Mouse (Mus musculus) thymus, adult 2 months (tissue): ENCODE measurements around the gene A3galt2. TPM values are rescaled to one million over a fixed set of nuclear protein-coding genes. Genes with fewer than 3 reads are reported as not detected.

Experiments
- DNase-seq: peaks from one replicate; pipeline ENCODE4 v3.0.0; 2021
- H3K27ac ChIP-seq: fragments of 200-500 bp; 2 replicates; pipeline ENCODE4 v1.5.1; 2012; ENCODE audit warnings: low read length, control low read depth; ENCODE audit not compliant: control insufficient read depth, insufficient read depth
- H3K27me3 ChIP-seq: fragments of 200-500 bp; 2 replicates; pipeline ENCODE4 v1.6.1; 2012; ENCODE audit warnings: mild to moderate bottlenecking, low read length, moderate library complexity, mixed read lengths; ENCODE audit not compliant: control insufficient read depth, insufficient read depth
- H3K36me3 ChIP-seq: fragments of 200-500 bp; 2 replicates; pipeline ENCODE4 v1.6.1; 2012; ENCODE audit warnings: mild to moderate bottlenecking, low read length, moderate library complexity; ENCODE audit not compliant: control insufficient read depth, insufficient read depth
- H3K4me1 ChIP-seq: fragments of 200-500 bp; replicated peaks from 2 replicates; pipeline ENCODE4 v1.6.1; 2012; ENCODE audit warnings: low read length; ENCODE audit not compliant: control insufficient read depth, insufficient read depth
- H3K4me3 ChIP-seq: fragments of 200-500 bp; 2 replicates; pipeline ENCODE4 v1.5.1; 2012; ENCODE audit warnings: mild to moderate bottlenecking, low read length, control low read depth, moderate library complexity; ENCODE audit not compliant: control insufficient read depth, insufficient read depth
- CTCF ChIP-seq: fragments of 200-500 bp; IDR thresholded peaks from 2 replicates; pipeline ENCODE4 v1.5.1; 2012; ENCODE audit warnings: mild to moderate bottlenecking, control low read depth, low read length, moderate library complexity, borderline replicate concordance; ENCODE audit not compliant: control insufficient read depth, poor library complexity, insufficient read depth; ENCODE audit errors: extremely low read depth
- POLR2A ChIP-seq: fragments of 200-500 bp; IDR thresholded peaks from 2 replicates; pipeline ENCODE4 v1.6.1; 2012; ENCODE audit warnings: mild to moderate bottlenecking, low read length, control low read depth, moderate library complexity; ENCODE audit not compliant: control insufficient read depth, poor library complexity, insufficient read depth; ENCODE audit errors: extremely low read depth
- WGBS: fragments of 180-500 bp; shearing (Covaris S2); methylation state at CpG from one replicate; pipeline ENCODE4 v1.1.7; 2018; 5-methylcytosine and 5-hydroxymethylcytosine counted together
- polyA plus RNA-seq: library from polyadenylated mRNA; depleted of rRNA; stranded (reverse); fragments of >200 nt; gene quantifications from 2 replicates; pipeline ENCODE4 v1.2.3, GENCODE M21; 2012

The A3galt2 gene
- polyA plus RNA-seq, 1 experiment = 1.6 TPM

DNA sequence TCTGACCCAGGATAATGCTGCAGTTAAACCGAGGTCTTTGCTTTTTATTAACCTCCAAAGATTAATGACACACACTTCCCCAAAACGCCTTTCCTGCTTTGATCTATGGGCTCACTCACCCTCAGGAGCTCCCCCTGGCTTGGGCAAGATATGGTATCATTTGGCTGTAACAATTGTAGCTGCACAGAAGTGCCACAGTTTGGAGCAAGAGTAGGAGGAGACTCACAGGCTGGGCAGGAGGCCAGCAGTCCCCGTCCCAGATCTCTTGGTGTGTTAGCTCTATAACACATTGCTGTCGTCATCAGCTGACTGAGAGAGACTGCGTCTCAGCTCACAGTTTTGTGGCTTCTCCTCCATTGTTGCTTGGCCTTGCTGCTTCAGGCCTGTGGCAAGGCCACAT, 35.1 kb upstream of the A3galt2 start:
- Histone ChIP-seq H3K36me3 (no peaks in the 10 kb centered on the region), H3K4me1 (peaks cover 12% of the 10 kb centered on the region), H3K27ac (no peak overlapping the region), H3K27me3 (no peaks in the 10 kb centered on the region), H3K4me3 (no peak overlapping the region)
- WGBS = 28% methylated on average over 5 of the region's 5 CpGs
- no peak for DNase-seq
- TF ChIP-seq CTCF (no peak), POLR2A (no peak)

DNA sequence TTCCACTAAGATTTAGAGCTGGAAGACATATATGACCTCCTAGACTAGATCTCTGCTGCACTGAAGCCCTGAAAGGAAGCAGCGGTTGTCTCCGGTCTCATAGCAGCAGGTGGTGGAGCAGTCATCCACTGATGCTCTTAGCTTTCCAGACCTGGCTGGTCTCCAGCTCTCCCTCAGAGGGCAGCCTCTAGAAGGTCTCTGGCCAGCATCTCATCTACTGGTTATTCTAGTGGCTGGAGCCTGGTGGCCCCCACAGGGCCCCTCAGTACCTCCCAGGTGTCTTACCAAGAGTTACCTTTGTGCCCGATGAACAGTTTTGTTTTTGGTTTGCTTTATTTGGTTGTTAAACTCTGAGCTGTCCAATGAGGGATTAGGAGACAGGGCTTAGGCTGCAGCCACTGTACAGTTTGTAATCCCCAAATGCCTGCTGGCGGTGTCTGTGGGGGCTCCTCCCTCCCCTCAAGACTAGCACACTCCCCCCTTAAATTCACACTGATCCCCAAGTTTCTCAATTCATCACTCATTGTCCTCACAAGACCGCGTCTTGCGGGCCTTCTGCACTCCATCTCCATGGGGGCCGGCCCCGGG, 34.0 kb upstream of the A3galt2 start:
- no peaks in the 10 kb centered on the region for H3K27me3 ChIP-seq
- no peaks in the 10 kb centered on the region for H3K36me3 ChIP-seq
- no peak overlapping the region for H3K27ac ChIP-seq
- 92% methylated on average over 9 of the region's 9 CpGs for WGBS
- H3K4me1 ChIP-seq = peaks cover 2% of the 10 kb centered on the region
- TF ChIP-seq POLR2A (no peak), CTCF (no peak)
- no peak overlapping the region for H3K4me3 ChIP-seq
- DNase-seq = no peak

DNA sequence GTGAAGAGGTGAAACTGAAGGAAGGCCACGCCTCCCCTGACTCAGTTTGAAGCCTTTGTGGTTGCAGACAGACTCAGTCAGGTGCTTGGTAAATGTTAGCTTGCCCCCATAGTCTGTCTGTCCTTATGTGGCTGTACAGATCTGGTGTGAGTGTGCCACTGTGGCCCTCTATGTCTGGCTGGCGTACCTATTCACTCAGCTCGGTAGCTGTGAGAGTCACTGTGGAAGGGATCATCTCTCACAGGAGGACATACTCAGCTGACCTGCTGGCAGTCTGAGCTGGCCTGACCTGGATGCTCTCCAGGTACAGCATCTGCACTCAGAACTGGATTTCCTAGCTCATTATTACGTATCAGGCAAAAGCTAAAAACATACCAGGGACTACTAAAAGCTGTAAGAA, 33.4 kb upstream of the A3galt2 start:
- TF ChIP-seq CTCF = no peak
- no peak for TF ChIP-seq POLR2A
- no peak overlapping the region for H3K4me3 ChIP-seq
- 92% methylated on average over 4 of the region's 4 CpGs for WGBS
- H3K27ac ChIP-seq = no peak overlapping the region
- H3K4me1 ChIP-seq = peaks cover under 1% of the 10 kb centered on the region
- H3K27me3 ChIP-seq = no peaks in the 10 kb centered on the region
- no peak for DNase-seq
- H3K36me3 ChIP-seq = no peaks in the 10 kb centered on the region

DNA sequence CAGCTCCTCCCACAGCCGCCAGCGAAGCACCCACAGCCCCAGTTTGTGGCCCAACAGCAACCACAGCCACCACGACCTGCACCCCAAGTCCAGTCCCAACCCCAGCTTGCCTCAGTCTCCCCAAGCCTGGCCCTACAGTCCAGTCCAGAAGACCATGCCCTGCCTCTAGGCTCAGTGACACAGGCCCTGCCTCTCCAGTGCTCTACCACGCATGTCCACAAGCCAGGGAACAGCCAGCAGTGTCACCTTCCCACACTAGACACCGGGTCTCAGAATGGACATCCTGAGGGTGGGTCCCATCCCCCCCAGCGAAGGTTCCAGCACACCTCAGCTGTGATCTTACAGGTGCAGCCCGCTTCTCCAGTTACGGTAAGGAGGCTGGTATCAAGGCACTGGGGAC, 32.2 kb upstream of the A3galt2 start:
- Histone ChIP-seq H3K4me3 (no peak overlapping the region), H3K27ac (no peak overlapping the region), H3K4me1 (peaks cover 2% of the 10 kb centered on the region), H3K27me3 (no peaks in the 10 kb centered on the region), H3K36me3 (no peaks in the 10 kb centered on the region)
- no peak for DNase-seq
- WGBS = 77% methylated on average over 8 of the region's 8 CpGs
- TF ChIP-seq CTCF (no peak), POLR2A (no peak)

DNA sequence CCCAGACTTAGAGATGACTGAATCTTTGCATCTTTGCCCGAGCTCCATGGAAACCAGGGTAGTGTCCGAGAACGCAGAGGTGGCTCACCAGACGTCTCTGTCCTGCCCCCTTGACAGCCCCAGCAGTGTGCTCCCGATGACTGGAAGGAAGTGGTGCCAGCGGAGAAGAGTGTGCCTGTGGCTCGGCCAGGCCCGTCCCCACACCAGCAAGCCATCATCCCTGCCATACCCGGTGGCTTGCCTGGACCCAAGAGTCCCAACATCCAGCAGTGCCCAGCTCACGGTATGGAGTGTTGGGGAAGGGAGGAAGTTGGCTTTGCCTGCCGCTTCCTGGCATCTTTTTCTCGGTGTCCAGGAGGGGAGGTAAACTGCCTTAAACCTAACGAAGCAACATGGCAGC, 31.7 kb upstream of the A3galt2 start:
- no peak overlapping the region for H3K27ac ChIP-seq
- TF ChIP-seq CTCF (no peak), POLR2A (no peak)
- H3K4me1 ChIP-seq = peaks cover 2% of the 10 kb centered on the region
- H3K4me3 ChIP-seq = no peak overlapping the region
- no peaks in the 10 kb centered on the region for H3K36me3 ChIP-seq
- WGBS = 96% methylated on average over 13 of the region's 13 CpGs
- no peak for DNase-seq
- H3K27me3 ChIP-seq = no peaks in the 10 kb centered on the region

DNA sequence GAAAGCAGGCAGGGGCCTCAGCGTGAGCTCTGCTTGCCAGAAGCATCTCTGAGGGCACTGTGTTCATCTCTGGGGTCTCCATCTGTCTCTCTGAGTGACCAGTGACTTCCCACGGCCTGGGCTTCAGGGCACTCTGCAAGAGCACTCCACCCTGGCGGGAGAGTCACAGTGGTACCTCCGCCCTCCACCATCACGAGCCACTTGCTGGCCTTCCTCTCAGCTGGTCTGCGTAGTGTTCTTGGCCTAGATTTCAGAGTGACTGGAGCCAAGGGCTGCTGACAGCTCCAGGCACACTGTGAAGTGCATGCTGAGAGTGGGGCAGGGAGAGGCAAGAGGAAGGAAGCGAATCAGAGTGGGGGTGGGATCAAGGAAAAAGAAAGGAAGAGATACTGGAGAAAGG, 31.1 kb upstream of the A3galt2 start:
- Histone ChIP-seq H3K27ac (no peak overlapping the region), H3K36me3 (no peaks in the 10 kb centered on the region), H3K4me3 (no peak overlapping the region), H3K4me1 (peaks cover 5% of the 10 kb centered on the region), H3K27me3 (no peaks in the 10 kb centered on the region)
- 91% methylated on average over 7 of the region's 7 CpGs for WGBS
- TF ChIP-seq CTCF (no peak), POLR2A (no peak)
- DNase-seq = no peak

DNA sequence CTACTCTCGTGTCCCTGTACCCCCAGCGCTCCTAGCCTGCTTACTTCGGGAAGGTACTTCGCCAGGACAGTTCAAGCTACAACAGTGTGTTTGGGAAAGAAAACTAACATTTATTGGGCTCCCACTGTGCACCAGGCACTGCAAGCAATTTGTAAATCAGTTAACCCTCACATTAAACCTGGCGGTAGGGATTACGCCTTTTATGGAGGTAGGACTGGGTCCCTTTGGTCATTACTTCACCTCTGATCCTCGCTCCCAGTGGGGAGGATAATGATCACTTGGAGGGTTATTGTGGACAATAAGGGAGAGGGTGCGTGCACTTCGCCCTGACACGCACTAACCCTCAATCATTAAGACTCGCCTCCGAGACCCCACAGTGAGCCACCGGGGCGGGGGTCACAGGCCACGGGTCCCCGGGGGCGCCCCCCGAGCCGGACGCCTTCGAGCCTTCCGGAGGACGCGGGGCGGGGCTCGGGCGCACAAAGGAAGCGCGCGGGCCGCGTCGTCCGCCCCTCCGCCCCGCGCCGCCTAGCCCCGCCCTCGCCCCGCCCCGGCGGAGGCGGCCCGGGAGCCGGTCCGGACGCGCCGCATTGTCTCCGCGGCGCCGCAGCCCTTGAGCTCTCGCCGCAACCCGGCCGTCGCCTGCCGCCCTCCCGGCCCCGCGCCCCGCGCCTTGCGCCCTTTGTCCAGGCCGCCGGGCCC, 28.0 kb upstream of the A3galt2 start:
- DNase-seq = peak; percentile 90
- Histone ChIP-seq H3K4me3 (peak overlapping the region; percentile 97), H3K36me3 (no peaks in the 10 kb centered on the region), H3K4me1 (peaks cover 18% of the 10 kb centered on the region), H3K27ac (peak overlapping the region; percentile 23), H3K27me3 (no peaks in the 10 kb centered on the region)
- TF ChIP-seq CTCF (no peak), POLR2A (peak; percentile 95; the same call in 1 of the 2 replicates)
- 9% methylated on average over 57 of the region's 68 CpGs for WGBS
